Mouse (Mus musculus) thymus, postnatal 14 days (tissue): ENCODE measurements around the gene Gpr85.

Source experiments
- DNase-seq: peaks from one replicate; pipeline ENCODE4 v3.0.0; 2021

The Gpr85 gene

DNA sequence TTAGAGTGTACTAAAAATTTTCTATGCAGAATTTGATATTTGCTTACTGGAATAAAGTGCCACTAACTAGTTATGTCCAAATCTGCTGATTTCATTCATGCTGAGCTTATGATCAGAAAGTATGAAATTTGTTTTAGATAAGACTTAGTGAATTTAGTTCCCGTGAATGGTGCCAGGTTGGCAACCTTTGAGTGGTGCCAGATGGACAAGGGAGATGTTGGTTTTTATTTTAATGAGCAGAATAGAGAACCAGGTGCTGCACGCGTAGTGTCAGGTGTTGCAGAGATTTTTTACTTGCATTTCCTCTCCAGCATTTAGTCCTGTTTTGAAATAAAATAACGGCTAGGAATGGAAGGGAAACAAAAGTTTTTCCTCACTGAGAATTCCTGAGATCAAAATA is 27.6 kb downstream of the Gpr85 start:
- DNase-seq, result no peak

DNA sequence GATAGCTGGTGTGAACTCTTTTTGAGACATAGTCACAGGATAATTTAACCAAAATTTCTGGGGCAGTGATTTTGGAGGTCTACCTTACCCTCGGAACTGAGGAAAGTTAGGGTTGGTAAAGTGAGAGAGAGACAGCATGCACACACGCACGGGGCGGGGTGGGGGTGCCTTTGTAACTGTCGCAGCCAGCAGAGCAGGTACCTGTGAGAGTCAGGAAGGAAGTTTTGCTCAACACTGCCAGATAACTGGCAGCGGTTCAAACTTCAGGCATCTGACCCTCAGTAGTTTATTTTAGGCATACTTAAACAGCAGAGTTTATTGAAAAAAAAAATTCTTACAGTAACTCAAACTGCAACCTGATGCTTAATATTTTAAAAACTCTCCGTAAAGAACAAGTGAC is 39.7 kb downstream of the Gpr85 start:
- no peak for DNase-seq

DNA sequence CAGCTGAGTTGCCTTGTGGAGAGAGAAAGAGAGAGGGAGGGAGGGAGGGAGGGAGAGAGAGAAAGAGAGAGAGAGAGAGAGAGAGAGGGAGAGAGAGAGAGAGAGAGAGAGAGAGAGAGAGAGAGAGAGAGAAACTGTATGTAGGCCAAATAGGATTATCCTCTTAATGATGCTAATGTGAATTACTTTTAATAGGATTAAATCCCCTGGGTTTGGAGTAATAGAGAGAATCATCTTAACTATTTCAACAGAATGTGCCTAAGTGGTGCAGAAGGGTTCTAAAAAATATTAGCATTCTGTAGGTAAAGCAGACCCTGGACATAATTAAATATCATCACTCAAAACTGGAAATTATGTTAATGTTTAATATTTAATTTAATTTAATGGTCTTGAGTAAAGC is 42.4 kb downstream of the Gpr85 start:
- DNase-seq, result no peak
